Mouse (Mus musculus) G1E (cell line): ENCODE measurements around the gene Tlcd1. TPM values are rescaled to one million over a fixed set of nuclear protein-coding genes. Genes with fewer than 3 reads are reported as not detected.

Experiments used
- ATAC-seq: 2 replicates; pipeline ENCODE4 v1.8.0; 2016; ENCODE audit warnings: mild to moderate bottlenecking; ENCODE audit not compliant: insufficient number of reproducible peaks, poor library complexity, low FRiP score, severe bottlenecking; ENCODE audit errors: extremely low read depth
- DNase-seq: peaks from one replicate; pipeline ENCODE4 v3.0.0; 2012; ENCODE audit warnings: low spot score
- H3K27me3 ChIP-seq: 2 replicates; pipeline ENCODE4 v1.6.1; 2012; ENCODE audit warnings: mild to moderate bottlenecking, low read length, inconsistent platforms; ENCODE audit not compliant: insufficient read depth
- H3K36me3 ChIP-seq: replicated peaks from 2 replicates; pipeline ENCODE3; 2012; ENCODE audit warnings: mild to moderate bottlenecking, inconsistent platforms
- H3K4me1 ChIP-seq: 2 replicates; pipeline ENCODE4 v1.6.1; 2012; ENCODE audit warnings: low read depth, low read length, inconsistent platforms, mixed read lengths; ENCODE audit not compliant: insufficient read depth
- H3K4me3 ChIP-seq: 2 replicates; pipeline ENCODE4 v1.5.1; 2012; ENCODE audit warnings: low read depth, mild to moderate bottlenecking, inconsistent platforms, low read length, moderate library complexity, mixed read lengths
- H3K9me3 ChIP-seq: replicated peaks from 2 replicates; pipeline ENCODE4 v1.6.1; 2012; ENCODE audit warnings: inconsistent platforms
- CTCF ChIP-seq: IDR thresholded peaks from 2 replicates; pipeline ENCODE4 v1.5.1; 2012; ENCODE audit warnings: low read depth, low read length, inconsistent platforms, mixed read lengths
- GATA1 ChIP-seq: IDR thresholded peaks from 2 replicates; pipeline ENCODE4 v1.6.1; 2012; ENCODE audit warnings: borderline replicate concordance, low read length, inconsistent platforms, mixed read lengths
- GATA2 ChIP-seq: IDR thresholded peaks from 2 replicates; pipeline ENCODE4 v1.6.1; 2012; ENCODE audit warnings: low read depth, low read length, inconsistent platforms, borderline replicate concordance
- POLR2AphosphoS5 ChIP-seq: IDR thresholded peaks from 2 replicates; pipeline ENCODE4 v1.6.1; 2012; ENCODE audit warnings: low read depth, low read length, inconsistent platforms; ENCODE audit not compliant: insufficient replicate concordance
- TAL1 ChIP-seq: conservative IDR thresholded peaks from 2 replicates; pipeline ENCODE4 v1.6.1; 2012; ENCODE audit warnings: low read depth, low read length, inconsistent platforms, mixed read lengths
- polyA plus RNA-seq: library from polyadenylated mRNA; stranded (reverse); fragments of >175 nt; gene quantifications from 2 replicates; pipeline ENCODE4 v1.2.3, GENCODE M21; 2012
- total RNA-seq, 2 experiments: library from RNA; stranded (forward) in 1 of 2; stranded (reverse) in 1 of 2; fragments of 200-1000 nt in 1 of 2; fragments of >200 nt in 1 of 2; fragmentation: Nextera tagmentation in 1 of 2; gene quantifications; 2 replicates each; pipeline ENCODE4 v1.2.3; 2014 to 2017

The Tlcd1 gene
- total and polyA plus RNA-seq, 3 experiments, result 6.7 to 47.8 (median 15.5) TPM

- DNase-seq, result peak; percentile 57
- H3K9me3 ChIP-seq, result no peaks in the 10 kb centered on the region
- peaks cover 93% of the 10 kb centered on the region for H3K4me1 ChIP-seq
- H3K36me3 ChIP-seq, result peaks cover 66% of the 10 kb centered on the region
- H3K27me3 ChIP-seq, result no peaks in the 10 kb centered on the region
- peak overlapping the region; percentile 86 for H3K4me3 ChIP-seq
- ATAC-seq, result no peak
- TF ChIP-seq GATA2 (no peak), POLR2AphosphoS5 (no peak), GATA1 (no peak), CTCF (no peak), TAL1 (no peak)
These were observed 12.6 kb upstream of the Tlcd1 start for GRCm38 (mm10) chr11:78163681-78164603.

- ATAC-seq (no peak), DNase-seq (no peak)
- peaks cover 60% of the 10 kb centered on the region for H3K36me3 ChIP-seq
- H3K27me3 ChIP-seq, result no peaks in the 10 kb centered on the region
- H3K4me1 ChIP-seq, result peaks cover 93% of the 10 kb centered on the region
- TF ChIP-seq POLR2AphosphoS5 (no peak), CTCF (no peak)
- H3K9me3 ChIP-seq, result no peaks in the 10 kb centered on the region
- peak overlapping the region; percentile 86 for H3K4me3 ChIP-seq
These were observed 11.9 kb upstream of the Tlcd1 start for GRCm38 (mm10) chr11:78164604-78164923.

GRCm38 (mm10) chr11:78164924-78165760, 11.4 kb upstream of the Tlcd1 start, which contains the start of gene Traf4:
Traf4 (minus strand) TSS chr11:78165589.
- Histone ChIP-seq H3K4me3 (peak within 1 kb of the TSS; percentile 86), H3K4me1 (peaks cover 92% of the 10 kb centered on the region), H3K9me3 (no peaks in the 10 kb centered on the region), H3K27me3 (no peaks in the 10 kb centered on the region), H3K36me3 (peaks cover 54% of the 10 kb centered on the region)
- DNase-seq, result peak; percentile 96
- no peak for ATAC-seq
- TF ChIP-seq GATA1 (no peak), POLR2AphosphoS5 (no peak), CTCF (no peak), TAL1 (no peak), GATA2 (no peak)

- Histone ChIP-seq H3K27me3 (no peaks in the 10 kb centered on the region), H3K4me3 (peak overlapping the region; percentile 86), H3K9me3 (no peaks in the 10 kb centered on the region), H3K4me1 (peaks cover 92% of the 10 kb centered on the region), H3K36me3 (peaks cover 54% of the 10 kb centered on the region)
- ATAC-seq, result no peak
- TF ChIP-seq GATA1 (no peak), TAL1 (no peak), CTCF (no peak), GATA2 (no peak), POLR2AphosphoS5 (no peak)
- peak; percentile 45 for DNase-seq
These were observed 10.8 kb upstream of the Tlcd1 start for GRCm38 (mm10) chr11:78165761-78166109.

GRCm38 (mm10) chr11:78166161-78166560, 10.3 kb upstream of the Tlcd1 start:
- Histone ChIP-seq H3K4me3 (peak overlapping the region; percentile 86; the same call in 1 of the 2 replicates), H3K4me1 (peaks cover 92% of the 10 kb centered on the region), H3K27me3 (no peaks in the 10 kb centered on the region), H3K9me3 (0 out of 2 replicates have a peak, but pooled peaks cover 2% of the 10 kb centered on the region), H3K36me3 (peaks cover 54% of the 10 kb centered on the region)
- DNase-seq (no peak), ATAC-seq (no peak)
- TF ChIP-seq GATA1, result no peak
- no peak for TF ChIP-seq GATA2
- TF ChIP-seq TAL1, result no peak
- no peak for TF ChIP-seq POLR2AphosphoS5
- TF ChIP-seq CTCF, result no peak

GRCm38 (mm10) chr11:78166640-78167039, 9.9 kb upstream of the Tlcd1 start:
- no peaks in the 10 kb centered on the region for H3K27me3 ChIP-seq
- H3K4me1 ChIP-seq, result peaks cover 91% of the 10 kb centered on the region
- DNase-seq, result no peak
- H3K9me3 ChIP-seq, result 0 out of 2 replicates have a peak, but pooled peaks cover 2% of the 10 kb centered on the region
- peaks cover 51% of the 10 kb centered on the region for H3K36me3 ChIP-seq
- no peak for ATAC-seq
- TF ChIP-seq POLR2AphosphoS5 (no peak), GATA1 (no peak), TAL1 (no peak), GATA2 (no peak)
- no peak overlapping the region; the same call in 1 of the 2 replicates for H3K4me3 ChIP-seq
